12 mouse cellular contexts compared by ENCODE assay signal in the genomic region with DNA sequence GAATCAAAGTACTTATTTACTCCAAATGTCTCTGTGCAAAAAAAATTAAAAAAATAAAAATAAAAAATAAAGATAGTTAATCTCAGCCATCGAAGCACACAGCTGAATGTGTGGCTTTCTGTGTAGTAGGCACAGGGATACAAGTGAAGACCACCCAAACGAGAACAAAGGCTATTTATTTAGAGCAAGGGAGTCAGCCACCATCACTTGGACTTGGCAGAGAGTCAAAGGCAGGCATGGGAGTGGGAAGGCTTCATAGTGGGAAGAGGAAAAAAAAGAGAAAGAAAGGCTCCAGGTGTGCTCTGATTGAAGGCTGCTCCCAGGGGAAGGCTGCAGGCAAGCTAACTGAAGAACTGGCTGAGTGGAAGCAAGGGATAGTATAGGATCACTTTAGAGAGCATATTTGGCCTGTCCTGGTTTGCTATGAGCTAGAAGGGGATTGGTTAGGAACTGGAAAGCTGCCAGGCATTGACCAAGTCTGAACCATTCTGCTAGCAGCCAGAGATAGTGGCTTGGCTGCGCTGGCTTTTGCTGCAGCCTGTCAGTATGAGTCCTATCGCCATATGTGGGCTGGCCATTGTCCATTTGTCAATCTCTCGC. TPM values are rescaled to one million over a fixed set of nuclear protein-coding genes. Genes with fewer than 3 reads are reported as not detected.
DNase-seq lines count a peak whose midpoint lies in the region; ATAC-seq and TF ChIP-seq lines count a peak whose summit lies in the region.
"Had no signal": no experiment of that assay in that cellular context is flagged by ENCODE, and none has a peak within 500 bp of the region (broad histone marks: within the 10 kb centered on the region; RNA-seq: fewer than 3 reads in every experiment).

No protein-coding gene starts in this region.

- TF ChIP-seq EP300 in liver, postnatal 0 days (IDR thresholded peaks at IDR 0.05; ENCODE audit: low read depth), result no peak

- H3K27me3 ChIP-seq in forebrain, embryonic 15.5 days, result no peaks in the 10 kb centered on the region
- no peaks in the 10 kb centered on the region for H3K27me3 ChIP-seq in midbrain, embryonic 14.5 days (ENCODE audit: control insufficient read depth, insufficient read depth, low read length)
- H3K27me3 ChIP-seq in liver, postnatal 0 days (ENCODE audit: insufficient read depth, low read length), result peaks cover 33% of the 10 kb centered on the region
- peaks cover 31% of the 10 kb centered on the region for H3K27me3 ChIP-seq in intestine, postnatal 0 days (replicated peaks; ENCODE audit: control insufficient read depth, insufficient read depth, low read length)
- H3K27me3 ChIP-seq: CH12.LX had no signal

- no peak overlapping the region for H3K4me3 ChIP-seq in forebrain, embryonic 15.5 days
- H3K4me3 ChIP-seq in midbrain, embryonic 14.5 days (replicated peaks; ENCODE audit: low read depth, low read length), result no peak overlapping the region
- H3K4me3 ChIP-seq in liver, postnatal 0 days (ENCODE audit: low read depth, low read length), result no peak overlapping the region
- no peak overlapping the region for H3K4me3 ChIP-seq in intestine, postnatal 0 days (ENCODE audit: low read depth, low read length)
- H3K4me3 ChIP-seq: embryonic facial prominence, embryonic 12.5 days; limb, embryonic 13.5 days had no signal

- no peak overlapping the region for H3K4me2 ChIP-seq in forebrain, embryonic 15.5 days (replicated peaks)
- H3K4me2 ChIP-seq in midbrain, embryonic 14.5 days (ENCODE audit: low read length), result peak overlapping the region; percentile 0; the same call in 1 of the 2 replicates
- H3K4me2 ChIP-seq in liver, postnatal 0 days (ENCODE audit: low read depth, low read length), result no peak overlapping the region
- no peak overlapping the region for H3K4me2 ChIP-seq in intestine, postnatal 0 days (replicated peaks; ENCODE audit: low read depth)
- H3K4me2 ChIP-seq: embryonic facial prominence, embryonic 12.5 days; limb, embryonic 13.5 days had no signal

- WGBS in forebrain, embryonic 15.5 days, result 35% methylated on average over 5 of the region's 5 CpGs
- 26% methylated on average over 5 of the region's 5 CpGs for WGBS in midbrain, embryonic 14.5 days
- 62% methylated on average over 5 of the region's 5 CpGs for WGBS in liver, postnatal 0 days (ENCODE audit: insufficient replicate concordance)
- WGBS in intestine, postnatal 0 days, result 69% methylated on average over 5 of the region's 5 CpGs

- 0 out of 2 replicates have a peak overlapping the region, but pooled peaks have one; percentile 27 for H3K27ac ChIP-seq in forebrain, embryonic 15.5 days (replicated peaks)
- H3K27ac ChIP-seq in midbrain, embryonic 14.5 days (replicated peaks; ENCODE audit: low read depth, low read length), result peak overlapping the region; percentile 43
- H3K27ac ChIP-seq in liver, postnatal 0 days (ENCODE audit: low read depth), result no peak overlapping the region
- no peak overlapping the region for H3K27ac ChIP-seq in intestine, postnatal 0 days (ENCODE audit: low read depth, low read length)
- H3K27ac ChIP-seq: embryonic facial prominence, embryonic 12.5 days; limb, embryonic 13.5 days had no signal

- ATAC-seq in forebrain, embryonic 15.5 days (replicated peaks), result peak; percentile 58
- peak; percentile 24; the same call in 1 of the 2 replicates for ATAC-seq in midbrain, embryonic 14.5 days (ENCODE audit: low FRiP score, low TSS enrichment)
- no peak for ATAC-seq in liver, postnatal 0 days
- ATAC-seq in intestine, postnatal 0 days, result no peak

- H3K4me1 ChIP-seq in forebrain, embryonic 15.5 days, result peaks cover 16% of the 10 kb centered on the region
- H3K4me1 ChIP-seq in midbrain, embryonic 14.5 days (ENCODE audit: control insufficient read depth, insufficient read depth, low read length), result peaks cover 12% of the 10 kb centered on the region
- H3K4me1 ChIP-seq in liver, postnatal 0 days (ENCODE audit: insufficient read depth), result no peaks in the 10 kb centered on the region
- no peaks in the 10 kb centered on the region for H3K4me1 ChIP-seq in intestine, postnatal 0 days (replicated peaks; ENCODE audit: control insufficient read depth, insufficient read depth, low read length)

- no peaks in the 10 kb centered on the region for H3K36me3 ChIP-seq in forebrain, embryonic 15.5 days
- no peaks in the 10 kb centered on the region for H3K36me3 ChIP-seq in midbrain, embryonic 14.5 days (ENCODE audit: control insufficient read depth, insufficient read depth, low read length)
- no peaks in the 10 kb centered on the region for H3K36me3 ChIP-seq in liver, postnatal 0 days (replicated peaks; ENCODE audit: insufficient read depth, low read length)
- no peaks in the 10 kb centered on the region for H3K36me3 ChIP-seq in intestine, postnatal 0 days (ENCODE audit: control insufficient read depth, insufficient read depth)
- H3K36me3 ChIP-seq: embryonic facial prominence, embryonic 12.5 days; limb, embryonic 13.5 days had no signal

- peak; percentile 76 for DNase-seq in heart, adult 11 months
- DNase-seq in heart, adult 9 months (ENCODE audit: low spot score in 2 of 2), result no peak
- peak; percentile 18 for DNase-seq in brain, adult 2 months (ENCODE audit: low read depth, low spot score)
- DNase-seq in midbrain, embryonic 14.5 days, result peak; percentile 75
- DNase-seq in liver, postnatal 0 days, result no peak
- DNase-seq: thymus, adult 18-20 months had no signal

- TF ChIP-seq CTCF in liver, postnatal 0 days (IDR thresholded peaks at IDR 0.05; ENCODE audit: low read depth), result no peak
- TF ChIP-seq CTCF in intestine, postnatal 0 days (IDR thresholded peaks at IDR 0.05; ENCODE audit: low read depth), result no peak

- no peak overlapping the region for H3K9ac ChIP-seq in forebrain, embryonic 15.5 days (replicated peaks)
- no peak overlapping the region for H3K9ac ChIP-seq in midbrain, embryonic 14.5 days (replicated peaks; ENCODE audit: low read length)
- no peak overlapping the region for H3K9ac ChIP-seq in liver, postnatal 0 days (replicated peaks)
- no peak overlapping the region for H3K9ac ChIP-seq in intestine, postnatal 0 days (ENCODE audit: low read depth, low read length)
- H3K9ac ChIP-seq: embryonic facial prominence, embryonic 12.5 days; limb, embryonic 13.5 days had no signal

- no peaks in the 10 kb centered on the region for H3K9me3 ChIP-seq in forebrain, embryonic 15.5 days
- H3K9me3 ChIP-seq in midbrain, embryonic 14.5 days (ENCODE audit: control insufficient read depth, low read length), result no peaks in the 10 kb centered on the region
- no peaks in the 10 kb centered on the region for H3K9me3 ChIP-seq in liver, postnatal 0 days (ENCODE audit: low read length)
- no peaks in the 10 kb centered on the region for H3K9me3 ChIP-seq in intestine, postnatal 0 days (ENCODE audit: control insufficient read depth)
- H3K9me3 ChIP-seq: embryonic facial prominence, embryonic 12.5 days; limb, embryonic 13.5 days had no signal

RNA-seq across cellular contexts. Expression of a gene that starts 5.9 kb away (rescaled TPM):
- 2.0 and 2.5 TPM in 2 replicates for polyA plus RNA-seq in forebrain, embryonic 15.5 days (2015; fragmentation: Nextera tagmentation; extraction: Ambion mirVana)
- 2.2 and 2.4 TPM in 2 replicates for polyA plus RNA-seq in midbrain, embryonic 14.5 days (2014; fragmentation: Nextera tagmentation; extraction: Ambion mirVana)
- polyA plus RNA-seq in liver, postnatal 0 days (2015; fragmentation: Nextera tagmentation; extraction: Ambion mirVana), result not detected in 2 replicates
- 0.14 and 0.26 TPM in 2 replicates for polyA plus RNA-seq in intestine, postnatal 0 days (2015; fragmentation: Nextera tagmentation; extraction: Ambion mirVana)
- polyA plus RNA-seq: spleen, adult 2 months had no signal

RNA-seq across cellular contexts. Expression of a gene that starts 6.1 kb away (rescaled TPM):
- 15.1 and 16.2 TPM in 2 replicates for polyA plus RNA-seq in forebrain, embryonic 15.5 days (2015; fragmentation: Nextera tagmentation; extraction: Ambion mirVana)
- 21.2 and 23.7 TPM in 2 replicates for polyA plus RNA-seq in midbrain, embryonic 14.5 days (2014; fragmentation: Nextera tagmentation; extraction: Ambion mirVana)
- polyA plus RNA-seq in liver, postnatal 0 days (2015; fragmentation: Nextera tagmentation; extraction: Ambion mirVana), result 0.02 TPM in 2 replicates
- 0.86 and 0.99 TPM in 2 replicates for polyA plus RNA-seq in intestine, postnatal 0 days (2015; fragmentation: Nextera tagmentation; extraction: Ambion mirVana)

RNA-seq across cellular contexts. Expression of a gene that starts 40.9 kb away (rescaled TPM):
- polyA plus RNA-seq in forebrain, embryonic 15.5 days (2015; fragmentation: Nextera tagmentation; extraction: Ambion mirVana), result 15.1 and 16.1 TPM in 2 replicates
- 18.1 and 19.0 TPM in 2 replicates for polyA plus RNA-seq in midbrain, embryonic 14.5 days (2014; fragmentation: Nextera tagmentation; extraction: Ambion mirVana)
- polyA plus RNA-seq in liver, postnatal 0 days (2015; fragmentation: Nextera tagmentation; extraction: Ambion mirVana), result 4.2 and 4.5 TPM in 2 replicates
- polyA plus RNA-seq in intestine, postnatal 0 days (2015; fragmentation: Nextera tagmentation; extraction: Ambion mirVana), result 7.8 and 8.0 TPM in 2 replicates

Comparison
In these comparisons a context has a peak if more than half of its experiments do, and no peak if none do; other contexts are left out.
1. DNase-seq: peak in heart, adult 11 months (single experiment), brain, adult 2 months (single experiment) and midbrain, embryonic 14.5 days (single experiment); none in heart, adult 9 months (0 of 2) and liver, postnatal 0 days (single experiment).
2. ATAC-seq: peak in forebrain, embryonic 15.5 days (single experiment) and midbrain, embryonic 14.5 days (single experiment); none in liver, postnatal 0 days (single experiment) and intestine, postnatal 0 days (single experiment).
3. H3K27ac ChIP-seq: peak in forebrain, embryonic 15.5 days (single experiment) and midbrain, embryonic 14.5 days (single experiment); none in liver, postnatal 0 days (single experiment) and intestine, postnatal 0 days (single experiment).